Mouse (Mus musculus) lung, embryonic 14.5 days (tissue): ENCODE results near the gene Bbs9. TPM values are rescaled to one million over a fixed set of nuclear protein-coding genes. Genes with fewer than 3 reads are reported as not detected.

Source experiments
- ATAC-seq: fragments of 200-750 bp; cut with Nextera tagmentation; 2 replicates; pipeline ENCODE4 v1.8.0; 2017; ENCODE audit warnings: mild to moderate bottlenecking, moderate TSS enrichment, moderate library complexity; ENCODE audit not compliant: insufficient read depth
- DNase-seq: peaks from one replicate; pipeline ENCODE4 v3.0.0-alpha.2; 2015
- H3K27ac ChIP-seq: fragments of 300-500 bp; sonication (generic); 2 replicates; pipeline ENCODE4 v1.5.1; 2014; ENCODE audit warnings: low read depth, mild to moderate bottlenecking, moderate library complexity
- H3K27me3 ChIP-seq: fragments of 300-500 bp; sonication (generic); 2 replicates; pipeline ENCODE4 v1.6.1; 2014; ENCODE audit warnings: low read length, control low read depth; ENCODE audit not compliant: insufficient read depth
- H3K36me3 ChIP-seq: fragments of 300-500 bp; sonication (generic); 2 replicates; pipeline ENCODE4 v1.6.1; 2014; ENCODE audit warnings: control low read depth; ENCODE audit not compliant: insufficient read depth
- H3K4me1 ChIP-seq: fragments of 300-500 bp; sonication (generic); 2 replicates; pipeline ENCODE4 v1.6.1; 2014; ENCODE audit warnings: antibody characterized with exemption, control low read depth; ENCODE audit not compliant: insufficient read depth
- H3K4me2 ChIP-seq: fragments of 300-500 bp; sonication (generic); 2 replicates; pipeline ENCODE4 v1.6.1; 2014; ENCODE audit warnings: mild to moderate bottlenecking
- H3K4me3 ChIP-seq: fragments of 300-500 bp; sonication (generic); 2 replicates; pipeline ENCODE4 v1.5.1; 2014; ENCODE audit warnings: low read depth, low read length
- H3K9ac ChIP-seq: fragments of 300-500 bp; sonication (generic); 2 replicates; pipeline ENCODE4 v1.6.1; 2014
- H3K9me3 ChIP-seq: fragments of 300-500 bp; sonication (generic); 2 replicates; pipeline ENCODE4 v1.6.1; 2016; ENCODE audit warnings: low read depth, low read length, control low read depth
- CTCF ChIP-seq: IDR thresholded peaks from 2 replicates; pipeline ENCODE4 v1.5.1; 2016; ENCODE audit warnings: antibody characterized with exemption, low read depth
- WGBS: fragments of 180-500 bp; shearing (Covaris S2); extraction: QIAGEN DNeasy Blood & Tissue Kit; methylation state at CpG from one replicate; pipeline ENCODE4 v1.1.7; 2014; 5-methylcytosine and 5-hydroxymethylcytosine counted together
- polyA plus RNA-seq: library from polyadenylated mRNA; unstranded; fragments of >200 nt; fragmentation: Nextera tagmentation; extraction: Ambion mirVana; gene quantifications from 2 replicates; pipeline ENCODE4 v1.2.1, GENCODE M21; 2014

The Bbs9 gene
- polyA plus RNA-seq, 1 experiment from 2014 or later: 17.1 TPM

DNA sequence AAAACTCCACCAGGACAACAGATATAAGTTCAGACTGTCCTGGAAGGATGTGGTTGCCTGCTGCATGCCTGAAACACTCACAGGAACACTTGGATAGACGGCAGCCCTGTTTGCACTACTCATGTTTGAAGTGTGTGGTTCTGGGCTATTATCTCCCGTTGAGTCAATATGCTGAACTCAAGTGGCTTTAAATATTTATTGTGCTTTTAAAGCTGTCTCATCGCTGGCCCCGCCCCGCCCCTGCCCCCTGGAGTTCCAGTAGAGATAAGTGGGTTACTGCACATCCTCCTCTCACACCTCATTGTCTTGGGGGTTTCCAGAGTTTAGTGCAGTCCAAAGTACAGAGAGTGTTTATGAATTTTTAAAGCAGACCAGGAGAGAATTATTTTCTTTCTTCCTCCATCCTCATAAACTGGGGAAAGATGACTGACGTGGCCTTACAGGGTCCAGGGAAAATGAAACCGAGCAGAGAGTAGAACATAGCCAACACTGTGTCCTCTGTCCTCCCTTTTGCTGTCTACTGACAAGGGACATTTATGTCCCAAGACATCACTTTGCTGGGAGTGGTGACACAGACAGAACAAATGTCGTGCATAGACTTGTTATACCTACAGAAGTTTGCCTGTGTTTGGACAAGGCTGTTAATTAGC, 242.8 kb downstream of the Bbs9 start:
- no peak for TF ChIP-seq CTCF
- no peak overlapping the region for H3K9ac ChIP-seq
- WGBS: 22% methylated on average over 8 of the region's 8 CpGs
- no peak overlapping the region for H3K4me3 ChIP-seq
- no peaks in the 10 kb centered on the region for H3K36me3 ChIP-seq
- peaks cover 4% of the 10 kb centered on the region; the same call in 1 of the 2 replicates for H3K4me1 ChIP-seq
- ATAC-seq: peak; percentile 86
- no peak overlapping the region for H3K4me2 ChIP-seq
- no peaks in the 10 kb centered on the region for H3K9me3 ChIP-seq
- peak; percentile 57 for DNase-seq
- no peaks in the 10 kb centered on the region for H3K27me3 ChIP-seq
- H3K27ac ChIP-seq: peak overlapping the region; percentile 14; the same call in 1 of the 2 replicates

DNA sequence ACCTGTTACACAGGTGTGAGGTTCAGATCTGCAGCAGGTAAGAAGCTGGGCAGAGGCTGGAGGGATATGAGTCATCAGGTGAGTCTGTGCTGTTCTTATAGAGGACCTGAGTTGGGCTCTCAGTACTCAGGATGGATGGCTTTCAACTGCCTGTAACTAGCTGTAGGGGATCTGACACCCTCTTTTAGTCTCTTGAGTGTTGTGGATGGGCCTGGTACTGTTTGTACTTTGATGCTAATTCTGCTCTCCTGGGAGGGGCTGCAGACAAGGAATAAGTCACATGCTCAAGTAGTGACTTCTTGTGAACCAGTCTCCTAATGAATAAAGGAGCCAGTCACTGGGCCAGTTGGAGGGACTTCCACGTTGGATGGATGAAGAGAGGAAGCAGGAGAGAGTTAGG, 257.1 kb downstream of the Bbs9 start:
- Histone ChIP-seq H3K36me3 (no peaks in the 10 kb centered on the region), H3K9me3 (no peaks in the 10 kb centered on the region), H3K9ac (no peak overlapping the region), H3K4me1 (no peaks in the 10 kb centered on the region), H3K27me3 (no peaks in the 10 kb centered on the region), H3K27ac (no peak overlapping the region), H3K4me3 (no peak overlapping the region), H3K4me2 (no peak overlapping the region)
- no peak for TF ChIP-seq CTCF
- WGBS: 73% methylated on average over 1 of the region's 1 CpGs
- no peak for DNase-seq
- ATAC-seq: no peak

DNA sequence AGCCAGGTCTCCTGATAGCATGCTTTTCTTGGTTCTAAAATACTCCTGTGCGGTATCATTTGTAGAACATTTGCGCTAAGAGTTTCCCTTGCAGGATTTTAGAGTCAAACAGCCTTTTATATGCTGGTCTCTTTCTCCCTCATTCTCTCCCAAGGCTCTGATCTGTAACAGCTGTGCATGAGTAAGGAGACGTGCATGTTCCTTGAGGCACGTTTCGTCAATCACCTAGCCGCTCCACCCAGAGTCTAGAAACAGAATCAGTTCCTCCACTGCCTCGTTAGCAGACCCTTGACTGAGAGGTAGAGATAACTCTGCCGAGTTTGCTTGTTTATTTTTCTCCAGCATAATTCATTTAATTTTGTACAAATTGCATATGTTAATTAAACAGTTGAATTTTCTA, 259.4 kb downstream of the Bbs9 start:
- Histone ChIP-seq H3K4me3 (no peak overlapping the region), H3K4me1 (no peaks in the 10 kb centered on the region), H3K9me3 (no peaks in the 10 kb centered on the region), H3K4me2 (no peak overlapping the region), H3K27me3 (no peaks in the 10 kb centered on the region), H3K36me3 (no peaks in the 10 kb centered on the region), H3K9ac (no peak overlapping the region), H3K27ac (no peak overlapping the region)
- no peak for TF ChIP-seq CTCF
- DNase-seq (no peak), ATAC-seq (no peak)
- 56% methylated on average over 8 of the region's 8 CpGs for WGBS

DNA sequence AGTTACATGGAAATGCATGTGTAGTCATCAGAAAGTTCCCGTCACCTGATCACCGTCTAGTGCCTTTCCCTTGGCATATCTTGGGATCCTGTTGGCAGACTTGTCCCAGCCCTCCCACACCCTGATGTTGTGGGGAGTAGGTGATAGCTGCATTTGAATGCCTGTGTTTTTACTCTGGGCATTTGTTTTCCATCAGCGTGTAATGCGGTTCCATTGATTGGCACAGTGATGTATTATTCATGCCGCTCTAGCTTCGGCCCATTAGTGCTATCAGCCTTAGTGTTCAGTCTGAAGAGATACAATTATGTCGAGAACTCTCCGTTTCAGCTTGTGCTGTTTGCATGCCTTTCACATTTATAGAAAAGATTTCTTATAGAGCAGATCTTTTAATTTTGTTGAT, 259.9 kb downstream of the Bbs9 start:
- no peaks in the 10 kb centered on the region for H3K4me1 ChIP-seq
- DNase-seq: no peak
- WGBS: 75% methylated on average over 8 of the region's 8 CpGs
- no peaks in the 10 kb centered on the region for H3K9me3 ChIP-seq
- TF ChIP-seq CTCF: no peak
- no peak for ATAC-seq
- H3K9ac ChIP-seq: no peak overlapping the region
- H3K36me3 ChIP-seq: no peaks in the 10 kb centered on the region
- no peak overlapping the region for H3K4me2 ChIP-seq
- no peaks in the 10 kb centered on the region for H3K27me3 ChIP-seq
- no peak overlapping the region for H3K27ac ChIP-seq
- no peak overlapping the region for H3K4me3 ChIP-seq

DNA sequence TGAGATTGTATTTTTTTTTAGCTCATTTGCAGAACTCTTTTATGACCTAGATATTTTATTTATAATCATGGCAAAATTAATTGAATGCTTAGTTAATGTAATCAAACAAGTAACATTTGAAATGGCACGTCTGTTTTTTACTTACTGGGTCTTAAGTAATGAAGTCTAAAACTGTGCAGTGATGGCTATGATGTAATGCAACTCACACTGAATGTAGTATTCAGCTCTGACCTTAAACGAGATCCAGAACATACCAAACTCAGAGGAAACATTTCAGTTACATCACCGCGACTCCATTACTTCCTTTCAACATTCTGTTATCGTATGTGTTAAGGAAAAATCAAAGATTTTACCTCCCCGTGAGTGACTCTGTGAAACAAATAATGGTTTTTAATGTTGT, 262.4 kb downstream of the Bbs9 start:
- no peak for TF ChIP-seq CTCF
- H3K27ac ChIP-seq: 0 out of 2 replicates have a peak overlapping the region, but pooled peaks have one; percentile 30
- H3K9ac ChIP-seq: no peak overlapping the region
- ATAC-seq: no peak
- H3K4me2 ChIP-seq: no peak overlapping the region
- H3K4me3 ChIP-seq: no peak overlapping the region
- no peaks in the 10 kb centered on the region for H3K27me3 ChIP-seq
- WGBS: 51% methylated on average over 6 of the region's 6 CpGs
- no peaks in the 10 kb centered on the region for H3K36me3 ChIP-seq
- no peaks in the 10 kb centered on the region for H3K9me3 ChIP-seq
- DNase-seq: peak; percentile 32
- H3K4me1 ChIP-seq: no peaks in the 10 kb centered on the region

- ATAC-seq (no peak), DNase-seq (peak; percentile 45)
- H3K9ac ChIP-seq: no peak overlapping the region
- 67% methylated on average over 3 of the region's 3 CpGs for WGBS
- no peak overlapping the region for H3K27ac ChIP-seq
- no peak for TF ChIP-seq CTCF
- H3K4me2 ChIP-seq: no peak overlapping the region
- H3K4me1 ChIP-seq: no peaks in the 10 kb centered on the region
- H3K36me3 ChIP-seq: no peaks in the 10 kb centered on the region
- H3K27me3 ChIP-seq: no peaks in the 10 kb centered on the region
- no peaks in the 10 kb centered on the region for H3K9me3 ChIP-seq
- H3K4me3 ChIP-seq: no peak overlapping the region
Measured at GRCm38 (mm10) chr9:22738861-22739260, 263.3 kb downstream of the Bbs9 start.

DNA sequence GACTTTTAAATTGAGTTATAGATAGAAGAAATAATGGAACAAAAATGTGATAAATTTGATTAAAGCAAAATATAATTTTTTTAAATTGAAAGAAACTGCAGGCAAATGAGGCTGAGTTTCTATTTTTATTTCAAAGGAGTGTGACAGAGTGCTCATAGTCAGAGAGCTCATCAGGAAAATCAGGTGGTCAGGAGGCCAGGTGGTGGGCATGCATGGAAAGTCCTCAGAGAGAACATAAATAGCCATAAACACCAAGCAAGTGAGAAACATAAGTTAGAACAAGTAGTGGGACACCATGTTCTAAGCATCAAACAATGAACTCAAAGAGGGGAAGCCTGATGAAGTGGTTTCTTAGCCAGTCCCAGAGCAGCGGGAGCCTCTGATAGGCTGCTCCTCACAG, 266.5 kb downstream of the Bbs9 start:
- Histone ChIP-seq H3K4me1 (no peaks in the 10 kb centered on the region), H3K27ac (no peak overlapping the region), H3K4me2 (no peak overlapping the region), H3K36me3 (no peaks in the 10 kb centered on the region), H3K9ac (no peak overlapping the region), H3K9me3 (no peaks in the 10 kb centered on the region), H3K4me3 (no peak overlapping the region), H3K27me3 (no peaks in the 10 kb centered on the region)
- no peak for TF ChIP-seq CTCF
- ATAC-seq (no peak), DNase-seq (no peak)
- 74% methylated on average over 1 of the region's 1 CpGs for WGBS
